Mouse (Mus musculus): ENCODE results near the gene Prss16. TPM values are rescaled to one million over a fixed set of nuclear protein-coding genes. Genes with fewer than 3 reads are reported as not detected.
"Not testable (repeated sequence)": the region's sequence is repeated elsewhere in the genome, so short reads cannot be mapped to it uniquely, and the experiment has no call there.

Prss16 gene
- polyA plus RNA-seq (2016; fragmentation: Nextera tagmentation; extraction: Ambion mirVana) = 0.20 TPM in 1 of 2 replicates, not detected in the other

DNA sequence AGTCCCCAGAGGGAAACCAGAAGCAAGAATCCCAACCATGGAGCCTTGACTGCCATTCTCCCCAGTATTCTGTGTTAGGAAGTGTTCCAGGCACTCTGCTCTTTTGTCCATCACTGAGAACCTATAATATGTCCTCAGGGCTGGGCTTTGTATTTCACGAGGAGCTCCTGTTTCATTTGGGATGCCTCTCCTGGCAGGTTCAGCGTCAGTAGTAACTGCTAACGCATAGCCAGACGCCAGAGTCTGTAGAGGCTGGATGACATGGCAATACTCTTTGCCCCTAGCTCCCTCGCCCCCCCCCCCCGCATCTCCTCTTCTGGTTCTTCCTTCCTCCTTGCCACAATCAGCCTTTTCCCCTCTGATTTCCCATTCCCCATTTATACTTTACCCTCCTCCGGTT lies at the start of gene Prss16:
TSS of gene Prss16 (minus strand) at position 101 of the 400 bp plus-strand sequence.
- no peak for DNase-seq (ENCODE audit: low spot score)
- Histone ChIP-seq H3K9me3 (replicated peaks) (no peaks in the 10 kb centered on the region), H3K4me3 (no peak within 1 kb of the TSS), H3K4me1 (peaks cover 26% of the 10 kb centered on the region), H3K27ac (no peak within 1 kb of the TSS), H3K27me3 (ENCODE audit: low read depth, poor library complexity, severe bottlenecking) (peaks cover 100% of the 10 kb centered on the region), H3K36me3 (no peaks in the 10 kb centered on the region)
- WGBS = 40% methylated on average over 6 of the region's 7 CpGs

DNA sequence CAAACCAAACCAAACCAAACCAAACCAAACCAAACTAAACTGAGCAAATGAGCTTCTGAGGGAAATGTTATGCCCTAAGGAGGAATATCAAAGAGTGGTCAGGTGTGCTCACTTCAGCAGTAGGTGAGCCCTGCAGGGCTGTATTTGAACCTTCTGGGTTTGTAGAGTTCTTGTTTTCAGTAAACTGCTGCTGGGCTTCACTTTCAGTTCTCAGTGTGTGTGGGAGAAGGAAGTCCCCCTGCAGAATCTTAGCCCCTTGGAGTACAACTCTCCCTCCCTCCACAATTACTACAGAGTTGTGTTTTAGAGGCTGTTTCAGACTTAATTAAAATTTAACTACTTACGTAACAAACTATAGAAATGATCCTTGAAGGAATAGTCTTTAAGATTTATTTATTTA lies 44.2 kb upstream of the Prss16 start:
- H3K4me3 ChIP-seq = no peak overlapping the region
- H3K36me3 ChIP-seq = no peaks in the 10 kb centered on the region
- no peaks in the 10 kb centered on the region for H3K9me3 ChIP-seq (replicated peaks)
- WGBS = 88% methylated on average over 1 of the region's 1 CpGs
- no peaks in the 10 kb centered on the region for H3K27me3 ChIP-seq (ENCODE audit: low read depth, poor library complexity, severe bottlenecking)
- H3K27ac ChIP-seq = no peak overlapping the region
- peaks cover 8% of the 10 kb centered on the region for H3K4me1 ChIP-seq
- no peak for DNase-seq (ENCODE audit: low spot score)

GRCm38 (mm10) chr13:22051523-22051859 lies 41.9 kb upstream of the Prss16 start:
- no peak for DNase-seq (ENCODE audit: low spot score)
- WGBS = 8% methylated on average over 5 of the region's 5 CpGs
- no peaks in the 10 kb centered on the region for H3K9me3 ChIP-seq (replicated peaks)
- H3K27ac ChIP-seq = peak overlapping the region; percentile 87
- H3K36me3 ChIP-seq = no peaks in the 10 kb centered on the region
- peak overlapping the region; percentile 61 for H3K4me3 ChIP-seq
- no peaks in the 10 kb centered on the region for H3K27me3 ChIP-seq (ENCODE audit: low read depth, poor library complexity, severe bottlenecking)
- peaks cover 8% of the 10 kb centered on the region for H3K4me1 ChIP-seq

DNA sequence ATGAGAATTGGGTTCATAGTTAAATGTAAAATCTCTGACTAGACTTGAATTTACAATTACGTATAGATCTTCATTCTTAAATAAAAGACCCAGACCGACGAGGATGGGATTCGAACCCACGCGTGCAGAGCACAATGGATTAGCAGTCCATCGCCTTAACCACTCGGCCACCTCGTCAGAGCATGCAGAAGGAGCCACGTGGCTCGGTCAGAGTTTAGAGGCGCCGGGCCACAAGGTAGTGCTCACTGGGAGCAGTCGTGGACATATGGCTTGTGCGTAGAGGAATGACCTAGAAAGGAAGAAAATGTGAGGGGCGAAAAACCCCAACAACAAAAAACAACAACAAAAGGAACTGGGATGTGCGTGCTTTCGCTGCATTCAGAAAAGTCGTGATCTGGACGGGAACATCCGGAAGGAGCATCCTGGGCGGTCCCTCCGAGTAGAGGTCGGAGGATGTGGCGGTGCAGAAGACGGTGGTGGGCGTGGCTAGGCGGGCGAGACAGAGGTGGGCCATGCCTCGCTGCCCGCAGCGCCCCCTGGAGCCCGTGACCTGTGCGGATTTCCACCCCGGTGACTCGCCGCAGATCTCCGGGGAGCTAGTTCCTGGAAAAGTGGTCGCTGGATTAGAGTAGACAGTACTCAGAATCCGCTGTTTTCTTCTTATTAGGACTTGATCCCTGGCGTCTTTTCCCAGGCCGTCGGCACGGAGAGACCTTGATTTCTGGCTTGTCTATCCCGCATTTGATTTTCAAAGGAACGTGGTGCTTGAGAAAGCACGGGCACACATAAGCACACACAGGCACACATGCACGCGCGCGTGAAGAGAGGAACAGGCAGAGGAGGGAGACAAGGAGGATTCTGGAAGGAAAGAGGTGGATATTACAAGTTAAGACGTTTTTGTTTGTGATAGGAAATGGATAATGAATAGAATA lies 41.3 kb upstream of the Prss16 start:
- Histone ChIP-seq H3K9me3 (replicated peaks) (no peaks in the 10 kb centered on the region), H3K36me3 (no peaks in the 10 kb centered on the region), H3K27me3 (ENCODE audit: low read depth, poor library complexity, severe bottlenecking) (no peaks in the 10 kb centered on the region), H3K27ac (peak overlapping the region; percentile 87), H3K4me3 (peak overlapping the region; percentile 61), H3K4me1 (peaks cover 6% of the 10 kb centered on the region)
- DNase-seq (ENCODE audit: low spot score) = peak; percentile 97
- WGBS = under 1% methylated on average over 52 of the region's 52 CpGs

- Histone ChIP-seq H3K27ac (peak overlapping the region; percentile 87), H3K36me3 (no peaks in the 10 kb centered on the region), H3K9me3 (replicated peaks) (no peaks in the 10 kb centered on the region), H3K4me3 (peak overlapping the region; percentile 61), H3K27me3 (ENCODE audit: low read depth, poor library complexity, severe bottlenecking) (no peaks in the 10 kb centered on the region), H3K4me1 (peaks cover 4% of the 10 kb centered on the region)
- WGBS = 3% methylated on average over 14 of the region's 14 CpGs
- DNase-seq (ENCODE audit: low spot score) = peak; percentile 84
These were observed 40.3 kb upstream of the Prss16 start for GRCm38 (mm10) chr13:22049737-22050440.

- H3K9me3 ChIP-seq (replicated peaks) = no peaks in the 10 kb centered on the region
- no peak overlapping the region; the same call in 1 of the 2 replicates for H3K27ac ChIP-seq
- no peaks in the 10 kb centered on the region for H3K36me3 ChIP-seq
- WGBS = 81% methylated on average over 2 of the region's 2 CpGs
- H3K27me3 ChIP-seq (ENCODE audit: low read depth, poor library complexity, severe bottlenecking) = no peaks in the 10 kb centered on the region
- peaks cover 7% of the 10 kb centered on the region for H3K4me1 ChIP-seq
- H3K4me3 ChIP-seq = no peak overlapping the region
- DNase-seq (ENCODE audit: low spot score) = no peak
These were observed 39.5 kb upstream of the Prss16 start for GRCm38 (mm10) chr13:22049041-22049440.

DNA sequence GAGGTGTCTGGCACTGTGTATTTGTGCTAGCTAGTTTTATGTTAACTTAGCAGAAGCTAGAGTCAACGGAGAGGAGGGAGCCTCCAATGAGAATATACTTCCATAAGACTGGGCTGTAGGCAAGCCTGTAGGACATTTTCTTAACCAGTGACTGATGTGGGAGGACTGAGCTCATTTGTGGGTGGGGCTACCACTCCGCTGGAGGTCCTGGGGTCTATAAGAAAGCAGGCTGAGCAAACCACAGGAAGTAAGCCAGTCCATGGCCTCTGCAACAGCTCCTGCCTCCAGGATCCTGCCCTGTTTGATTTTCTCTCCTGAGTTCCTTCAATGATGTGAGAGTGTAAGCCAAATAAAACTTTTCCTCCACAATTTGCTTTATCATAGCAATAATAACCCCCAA lies 35.8 kb upstream of the Prss16 start:
- no peak overlapping the region for H3K4me3 ChIP-seq
- H3K9me3 ChIP-seq (replicated peaks) = no peaks in the 10 kb centered on the region
- no peak for DNase-seq (ENCODE audit: low spot score)
- no peaks in the 10 kb centered on the region for H3K27me3 ChIP-seq (ENCODE audit: low read depth, poor library complexity, severe bottlenecking)
- no peak overlapping the region for H3K27ac ChIP-seq
- WGBS = 68% methylated on average over 2 of the region's 2 CpGs
- H3K4me1 ChIP-seq = peaks cover 9% of the 10 kb centered on the region
- no peaks in the 10 kb centered on the region for H3K36me3 ChIP-seq

DNA sequence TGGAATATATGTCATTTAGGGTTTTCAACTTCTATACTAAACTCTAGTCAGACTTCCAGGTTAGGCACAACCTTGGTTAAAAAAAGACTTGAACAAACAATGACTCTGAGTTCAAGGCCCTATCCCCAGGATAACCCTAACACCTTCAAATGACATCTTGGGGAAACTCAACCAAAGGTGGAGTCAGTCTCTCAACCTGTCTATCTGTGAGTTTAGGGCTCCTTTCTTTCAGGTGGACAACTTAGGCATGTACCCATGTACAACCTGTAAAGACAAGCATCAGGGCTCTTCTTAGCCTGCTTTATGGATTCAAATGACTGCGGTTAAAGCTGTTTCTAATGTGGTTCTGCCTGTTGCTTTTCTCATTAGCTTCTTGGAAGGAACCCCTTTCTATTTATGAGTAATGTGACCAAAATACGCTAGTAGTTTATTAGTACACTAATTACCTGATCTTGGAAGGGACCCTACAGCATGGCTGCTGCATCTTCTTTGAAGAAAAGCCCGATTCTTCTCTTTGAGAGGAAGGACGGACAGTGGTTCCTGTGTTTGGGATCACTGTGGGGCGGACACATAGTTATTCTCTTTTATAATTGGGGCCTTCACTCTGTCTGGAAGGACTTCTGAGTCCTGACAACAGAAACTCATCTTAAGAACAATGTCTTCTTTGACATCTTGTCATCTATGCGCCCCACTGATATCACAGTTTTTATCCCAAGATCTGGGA lies 35.1 kb upstream of the Prss16 start:
- DNase-seq (ENCODE audit: low spot score) = no peak
- 92% methylated on average over 6 of the region's 6 CpGs for WGBS
- Histone ChIP-seq H3K4me3 (peak overlapping the region; percentile 48), H3K4me1 (peaks cover 6% of the 10 kb centered on the region; the same call in 1 of the 2 replicates), H3K27me3 (ENCODE audit: low read depth, poor library complexity, severe bottlenecking) (no peaks in the 10 kb centered on the region), H3K36me3 (no peaks in the 10 kb centered on the region), H3K27ac (peak overlapping the region; percentile 82; the same call in 1 of the 2 replicates), H3K9me3 (replicated peaks) (no peaks in the 10 kb centered on the region)

GRCm38 (mm10) chr13:22043503-22044431 lies 34.2 kb upstream of the Prss16 start:
- Histone ChIP-seq H3K9me3 (replicated peaks) (no peaks in the 10 kb centered on the region), H3K4me3 (peak overlapping the region; percentile 48), H3K27me3 (ENCODE audit: low read depth, poor library complexity, severe bottlenecking) (no peaks in the 10 kb centered on the region), H3K36me3 (no peaks in the 10 kb centered on the region), H3K27ac (peak overlapping the region; percentile 82), H3K4me1 (peaks cover 6% of the 10 kb centered on the region; the same call in 1 of the 2 replicates)
- no peak for DNase-seq (ENCODE audit: low spot score)
- WGBS = 2% methylated on average over 14 of the region's 14 CpGs

DNA sequence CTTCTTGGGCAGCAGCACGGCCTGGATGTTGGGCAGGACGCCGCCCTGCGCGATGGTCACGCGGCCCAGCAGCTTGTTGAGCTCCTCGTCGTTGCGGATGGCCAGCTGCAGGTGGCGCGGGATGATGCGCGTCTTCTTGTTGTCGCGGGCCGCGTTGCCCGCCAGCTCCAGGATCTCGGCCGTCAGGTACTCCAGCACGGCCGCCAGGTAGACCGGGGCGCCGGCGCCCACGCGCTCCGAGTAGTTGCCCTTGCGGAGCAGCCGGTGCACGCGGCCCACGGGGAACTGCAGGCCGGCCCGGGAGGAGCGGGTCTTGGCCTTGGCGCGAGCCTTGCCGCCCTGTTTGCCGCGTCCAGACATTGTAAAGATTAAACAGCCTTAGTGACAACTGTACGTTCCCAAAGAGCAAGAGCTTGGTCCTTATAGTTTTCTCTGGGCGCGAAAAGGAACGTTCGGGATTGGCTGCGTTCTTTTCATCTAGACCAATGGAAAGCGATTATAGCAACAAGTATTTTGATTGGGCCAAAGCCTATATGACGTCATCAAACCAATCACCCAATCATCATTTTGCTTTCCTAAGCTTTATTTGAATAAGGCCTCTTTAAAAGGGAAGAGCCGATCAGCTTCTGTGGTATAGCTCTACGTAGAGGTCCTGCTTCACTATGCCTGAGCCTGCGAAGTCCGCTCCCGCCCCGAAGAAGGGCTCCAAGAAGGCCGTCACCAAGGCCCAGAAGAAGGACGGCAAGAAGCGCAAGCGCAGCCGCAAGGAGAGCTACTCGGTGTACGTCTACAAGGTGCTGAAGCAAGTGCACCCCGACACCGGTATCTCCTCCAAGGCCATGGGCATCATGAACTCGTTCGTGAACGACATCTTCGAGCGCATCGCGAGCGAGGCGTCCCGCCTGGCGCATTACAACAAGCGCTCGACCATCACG lies 33.3 kb upstream of the Prss16 start, which contains the start of the genes Hist1h2ag and Hist1h2bj:
TSS of gene Hist1h2ag (minus strand) at position 377 of the 935 bp plus-strand sequence.
TSS of gene Hist1h2bj (plus strand) at position 647 of the 935 bp plus-strand sequence.
- H3K9me3 ChIP-seq (replicated peaks); H3K36me3 ChIP-seq; H3K4me1 ChIP-seq; H3K27me3 ChIP-seq (ENCODE audit: low read depth, poor library complexity, severe bottlenecking): not testable (repeated sequence)
- Histone ChIP-seq H3K27ac (peak within 1 kb of the TSS; percentile 95), H3K4me3 (peak within 1 kb of the TSS; percentile 58)
- WGBS = under 1% methylated on average over 52 of the region's 80 CpGs
- peak; percentile 79 for DNase-seq (ENCODE audit: low spot score)

Measured in limb, embryonic 10.5 days (tissue).